Mouse (Mus musculus) mouse embryonic stem cell (cell line): ENCODE data around the gene Zc3h13.

Source experiments
- in situ Hi-C, 2 experiments: fragments of 300-500 bp; cut with MboI; formaldehyde crosslinking; loops; 1 replicate in 1 of 2; 3 replicates in 1 of 2; pipeline ENCODE4 v1.14.3; 2019 to 2020; ENCODE audit warnings: low sequenced_read_pairs in 2 of 2, low pct_unique_long_range_greater_than_20kb in 1 of 2, mixed read lengths in 1 of 2; ENCODE audit not compliant: unreplicated experiment in 1 of 2

The Zc3h13 gene

GRCm38 (mm10) chr14:75284193-75284915 lies at the start of gene Zc3h13:
Gene Zc3h13 (plus strand): TSS chr14:75284373.
- in situ Hi-C loops, result no loop called here

- in situ Hi-C loops, result no loop called here
Measured at GRCm38 (mm10) chr14:75235552-75235951, 48.6 kb upstream of the Zc3h13 start.

GRCm38 (mm10) chr14:75235955-75236635 lies 48.1 kb upstream of the Zc3h13 start:
- in situ Hi-C loops, result no loop called here

- in situ Hi-C loops, result no loop called here
Measured at GRCm38 (mm10) chr14:75236636-75237003, 47.6 kb upstream of the Zc3h13 start.

DNA sequence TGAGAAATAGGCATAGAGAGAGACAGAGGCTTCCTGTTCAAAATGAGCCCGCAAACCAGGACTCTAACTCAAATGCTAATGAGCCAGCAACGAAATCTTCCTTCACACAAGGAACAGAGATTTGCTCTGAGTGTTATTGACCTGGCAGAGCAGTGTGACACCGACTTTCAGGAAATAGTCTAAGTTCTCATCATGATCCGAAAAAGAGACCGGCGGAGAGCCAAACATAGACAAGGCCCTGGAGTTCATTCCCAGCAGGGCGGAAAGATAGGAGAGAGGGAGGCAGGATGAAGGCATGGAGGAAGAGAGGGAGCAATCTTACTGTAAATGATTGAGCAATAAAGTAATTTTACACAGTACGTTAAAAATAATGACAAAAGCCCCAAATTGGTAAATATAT lies 47.1 kb upstream of the Zc3h13 start:
- in situ Hi-C loops, result no loop called here

- in situ Hi-C loops, result no loop called here
Measured at GRCm38 (mm10) chr14:75238054-75238692, 46.0 kb upstream of the Zc3h13 start.

GRCm38 (mm10) chr14:75242087-75242486 lies 42.1 kb upstream of the Zc3h13 start, which contains the start of gene Cpb2:
Gene Cpb2 (plus strand): TSS chr14:75242287.
- in situ Hi-C loops, result no loop called here

GRCm38 (mm10) chr14:75246024-75247000 lies 37.9 kb upstream of the Zc3h13 start:
- in situ Hi-C loops, result no loop called here

DNA sequence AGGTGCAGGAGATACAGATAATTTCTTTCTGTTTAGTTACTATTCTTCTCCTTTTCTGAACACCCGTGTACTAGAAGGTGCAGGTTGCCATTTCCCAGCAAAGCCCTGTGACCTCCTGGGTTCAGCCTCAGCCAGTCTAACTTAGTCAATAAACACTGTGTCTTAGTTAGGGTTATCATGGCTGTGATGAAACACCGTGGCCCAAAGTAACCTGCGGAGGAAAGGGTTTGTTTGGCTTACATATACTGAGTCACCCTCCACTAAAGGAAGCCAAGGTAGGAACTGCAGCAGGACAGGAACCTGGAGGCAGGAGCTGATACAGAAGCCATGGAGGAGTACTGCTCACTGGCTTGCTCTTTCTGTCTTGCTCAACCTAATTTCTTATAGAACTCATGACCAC lies 33.7 kb upstream of the Zc3h13 start:
- in situ Hi-C loops, result no loop called here

DNA sequence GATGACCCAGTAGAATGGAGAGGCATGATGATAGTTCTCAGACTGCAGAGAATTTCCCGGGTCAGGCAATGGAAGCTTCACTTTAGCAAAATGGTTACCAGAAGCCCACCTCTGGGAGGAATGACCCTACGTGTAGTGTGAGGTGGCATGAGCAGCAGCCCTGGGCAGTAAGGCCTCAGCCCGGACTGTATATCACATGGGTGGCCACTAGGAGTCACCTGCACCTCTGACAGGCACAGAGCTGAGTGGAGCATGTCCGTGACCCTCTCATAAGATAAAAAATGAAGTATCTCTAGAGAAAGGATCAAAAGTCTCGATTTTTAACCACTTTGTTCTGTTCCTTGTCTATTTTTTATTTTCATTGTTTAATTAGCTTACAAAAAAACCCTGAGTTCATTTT lies 27.7 kb upstream of the Zc3h13 start:
- in situ Hi-C loops, result no loop called here

DNA sequence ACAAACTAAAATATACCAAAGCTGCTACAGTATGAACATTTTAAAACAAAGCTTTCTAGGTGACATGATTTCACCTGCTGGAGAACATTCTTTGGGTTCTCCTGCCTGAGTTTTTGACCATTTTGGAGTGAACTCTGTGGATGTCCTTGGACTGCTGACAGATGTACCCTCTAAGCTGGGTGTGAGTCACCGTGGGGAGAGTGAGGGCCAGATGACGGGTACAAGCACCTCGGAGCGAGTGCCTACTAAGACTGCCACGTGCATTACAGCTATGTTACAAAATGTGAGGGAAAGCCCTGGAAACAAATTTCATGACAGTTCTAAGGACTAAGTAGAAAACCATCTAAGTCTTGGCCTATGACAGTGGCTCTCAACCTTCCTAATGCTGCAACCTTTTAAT lies 14.6 kb upstream of the Zc3h13 start:
- in situ Hi-C loops, result no loop called here

- in situ Hi-C loops, result no loop called here
Measured at GRCm38 (mm10) chr14:75279716-75280115, 4.5 kb upstream of the Zc3h13 start.

GRCm38 (mm10) chr14:75280406-75280805 lies 3.8 kb upstream of the Zc3h13 start:
- in situ Hi-C loops, result no loop called here

GRCm38 (mm10) chr14:75283609-75284192 lies 472 bp upstream of the Zc3h13 start:
- in situ Hi-C loops, result no loop called here

DNA sequence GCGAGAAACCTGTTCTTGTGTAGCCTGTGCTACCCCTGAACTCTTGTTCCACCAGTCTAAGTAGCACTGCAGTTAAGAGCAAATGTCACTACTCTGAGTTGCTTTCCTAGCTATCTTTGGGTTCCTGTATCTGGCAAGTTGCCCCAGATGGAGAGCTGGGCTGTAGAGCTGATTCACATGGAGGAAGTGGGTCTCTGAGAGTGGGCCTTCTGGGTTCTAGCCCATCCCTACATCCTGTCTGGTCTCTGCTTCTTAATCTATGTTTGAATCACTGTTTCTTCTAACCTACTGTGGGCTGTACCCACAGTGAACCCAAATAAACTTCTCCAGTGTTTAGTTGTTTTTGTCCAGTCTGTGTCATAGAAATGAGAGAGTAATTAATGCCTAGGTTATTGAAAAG lies 16.9 kb downstream of the Zc3h13 start:
- in situ Hi-C loops, result no loop called here

GRCm38 (mm10) chr14:75303807-75304206 lies 19.6 kb downstream of the Zc3h13 start:
- in situ Hi-C loops, result no loop called here

DNA sequence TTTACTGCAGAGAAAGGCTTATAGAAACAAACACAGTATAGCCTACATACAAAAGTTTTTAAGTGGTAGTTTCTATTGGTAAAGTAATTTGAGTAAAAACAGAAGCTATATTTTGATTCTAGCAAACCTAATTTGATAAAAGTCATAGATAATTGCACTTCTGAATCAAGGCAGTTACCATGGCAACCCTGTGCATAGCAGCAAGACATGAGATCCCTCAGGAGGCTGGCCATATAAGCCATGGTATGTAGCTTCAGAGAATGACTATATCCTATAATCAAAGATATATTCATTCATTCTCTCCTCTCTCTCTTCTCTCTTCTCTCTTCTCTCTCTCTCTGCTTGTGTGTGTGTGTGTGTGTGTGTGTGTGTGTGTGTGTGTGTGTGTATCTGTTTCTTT lies 23.7 kb downstream of the Zc3h13 start:
- in situ Hi-C loops, result no loop called here

GRCm38 (mm10) chr14:75309336-75309992 lies 25.3 kb downstream of the Zc3h13 start:
- in situ Hi-C loops, result no loop called here
